Mouse (Mus musculus): ENCODE data around the gene Arhgdib.
A peak's percentile ranks its signal among the peaks of the same experiment; 100 is the strongest.
"Not testable (repeated sequence)": the region's sequence is repeated elsewhere in the genome, so short reads cannot be mapped to it uniquely, and the experiment has no call there.

The Arhgdib gene

GRCm38 (mm10) chr6:136917885-136918284 lies 23.8 kb downstream of the Arhgdib start:
- no peak for DNase-seq

- DNase-seq, result no peak
Measured at GRCm38 (mm10) chr6:136915721-136916395, 25.8 kb downstream of the Arhgdib start.

- DNase-seq, result no peak
Measured at GRCm38 (mm10) chr6:136914234-136914633, 27.5 kb downstream of the Arhgdib start.

GRCm38 (mm10) chr6:136913384-136914126 lies 28.1 kb downstream of the Arhgdib start:
- DNase-seq, result peak; percentile 23

GRCm38 (mm10) chr6:136912751-136913265 lies 28.9 kb downstream of the Arhgdib start:
- no peak for DNase-seq

GRCm38 (mm10) chr6:136910247-136910890 lies 31.3 kb downstream of the Arhgdib start:
- no peak for DNase-seq

GRCm38 (mm10) chr6:136906937-136907293 lies 34.8 kb downstream of the Arhgdib start:
- DNase-seq, result no peak

GRCm38 (mm10) chr6:136906283-136906936 lies 35.3 kb downstream of the Arhgdib start:
- no peak for DNase-seq

GRCm38 (mm10) chr6:136903885-136904470 lies 37.7 kb downstream of the Arhgdib start:
- no peak for DNase-seq

GRCm38 (mm10) chr6:136902527-136902926 lies 39.2 kb downstream of the Arhgdib start:
- no peak for DNase-seq

GRCm38 (mm10) chr6:136901010-136901409 lies 40.7 kb downstream of the Arhgdib start:
- DNase-seq, result no peak

GRCm38 (mm10) chr6:136900369-136901009 lies 41.2 kb downstream of the Arhgdib start:
- DNase-seq, result no peak

- DNase-seq, result no peak
Measured at GRCm38 (mm10) chr6:136898954-136899353, 42.7 kb downstream of the Arhgdib start.

GRCm38 (mm10) chr6:136898222-136898621 lies 43.5 kb downstream of the Arhgdib start:
- no peak for DNase-seq

GRCm38 (mm10) chr6:136897789-136898188 lies 43.9 kb downstream of the Arhgdib start:
- DNase-seq, result no peak

- no peak for DNase-seq
Measured at GRCm38 (mm10) chr6:136894532-136895339, 47.0 kb downstream of the Arhgdib start.

GRCm38 (mm10) chr6:136892002-136892401 lies 49.7 kb downstream of the Arhgdib start:
- no peak for DNase-seq

- no peak for DNase-seq
Measured at GRCm38 (mm10) chr6:136889554-136889953, 52.1 kb downstream of the Arhgdib start.

- DNase-seq, result no peak
Measured at GRCm38 (mm10) chr6:136889067-136889466, 52.6 kb downstream of the Arhgdib start.

GRCm38 (mm10) chr6:136887854-136888253 lies 53.8 kb downstream of the Arhgdib start:
- no peak for DNase-seq

GRCm38 (mm10) chr6:136884766-136885165 lies 56.9 kb downstream of the Arhgdib start:
- DNase-seq, result not testable (repeated sequence)

All from right cerebral cortex, postnatal 25 days (tissue).